Mouse (Mus musculus) hematopoietic multipotent progenitor cell, adult 10-12 weeks (in vitro differentiated cells): ENCODE results near the gene Sema7a. TPM values are rescaled to one million over a fixed set of nuclear protein-coding genes. Genes with fewer than 3 reads are reported as not detected.

Experiments
- polyA plus RNA-seq: library from polyadenylated mRNA; stranded (reverse); fragments of >175 nt; gene quantifications from 2 replicates; pipeline ENCODE4 v1.2.3, GENCODE M21; 2012; ENCODE audit warnings: low replicate concordance

Sema7a gene
- polyA plus RNA-seq = 19.2 and 66.9 TPM in 2 replicates

DNA sequence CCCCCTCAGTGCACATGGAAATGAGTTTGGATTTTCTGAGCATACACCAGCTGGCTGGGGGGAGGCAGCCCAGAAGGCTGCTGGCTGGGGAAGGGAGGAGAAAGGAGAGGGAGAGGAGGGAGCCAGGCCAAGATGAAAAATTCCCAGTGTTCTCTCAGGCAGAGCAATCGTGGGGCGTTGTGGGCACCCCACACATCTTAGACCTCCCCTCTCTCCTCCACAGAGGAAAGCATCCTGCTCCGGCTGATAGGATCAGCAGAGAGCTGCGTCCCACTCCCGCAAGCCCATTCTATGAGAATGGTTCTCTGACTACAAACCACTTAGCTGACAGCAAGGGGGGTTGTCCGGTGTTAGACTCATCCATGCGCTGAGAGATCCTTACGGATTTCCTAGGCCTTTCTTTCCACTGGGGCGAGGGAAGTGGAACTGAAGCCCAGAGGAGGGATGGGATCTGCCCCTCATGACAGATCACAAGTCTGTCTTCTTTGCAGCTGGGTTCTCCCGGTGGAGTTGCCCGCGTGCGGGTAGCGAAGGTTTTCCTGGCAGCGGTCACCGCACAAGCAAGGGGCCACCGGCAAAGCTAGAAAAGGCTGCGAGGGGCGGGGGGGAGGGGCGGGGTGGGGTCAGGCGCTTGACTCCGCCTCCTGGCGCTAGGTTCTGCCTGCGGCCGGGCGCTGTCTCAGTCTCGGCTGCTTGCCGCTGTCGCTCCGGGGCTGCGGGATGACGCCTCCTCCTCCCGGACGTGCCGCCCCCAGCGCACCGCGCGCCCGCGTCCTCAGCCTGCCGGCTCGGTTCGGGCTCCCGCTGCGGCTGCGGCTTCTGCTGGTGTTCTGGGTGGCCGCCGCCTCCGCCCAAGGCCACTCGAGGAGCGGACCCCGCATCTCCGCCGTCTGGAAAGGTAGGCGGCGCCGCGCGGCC is at the start of gene Sema7a:
Gene Sema7a (plus strand): TSS at position 682 of the 918 bp plus-strand sequence.

DNA sequence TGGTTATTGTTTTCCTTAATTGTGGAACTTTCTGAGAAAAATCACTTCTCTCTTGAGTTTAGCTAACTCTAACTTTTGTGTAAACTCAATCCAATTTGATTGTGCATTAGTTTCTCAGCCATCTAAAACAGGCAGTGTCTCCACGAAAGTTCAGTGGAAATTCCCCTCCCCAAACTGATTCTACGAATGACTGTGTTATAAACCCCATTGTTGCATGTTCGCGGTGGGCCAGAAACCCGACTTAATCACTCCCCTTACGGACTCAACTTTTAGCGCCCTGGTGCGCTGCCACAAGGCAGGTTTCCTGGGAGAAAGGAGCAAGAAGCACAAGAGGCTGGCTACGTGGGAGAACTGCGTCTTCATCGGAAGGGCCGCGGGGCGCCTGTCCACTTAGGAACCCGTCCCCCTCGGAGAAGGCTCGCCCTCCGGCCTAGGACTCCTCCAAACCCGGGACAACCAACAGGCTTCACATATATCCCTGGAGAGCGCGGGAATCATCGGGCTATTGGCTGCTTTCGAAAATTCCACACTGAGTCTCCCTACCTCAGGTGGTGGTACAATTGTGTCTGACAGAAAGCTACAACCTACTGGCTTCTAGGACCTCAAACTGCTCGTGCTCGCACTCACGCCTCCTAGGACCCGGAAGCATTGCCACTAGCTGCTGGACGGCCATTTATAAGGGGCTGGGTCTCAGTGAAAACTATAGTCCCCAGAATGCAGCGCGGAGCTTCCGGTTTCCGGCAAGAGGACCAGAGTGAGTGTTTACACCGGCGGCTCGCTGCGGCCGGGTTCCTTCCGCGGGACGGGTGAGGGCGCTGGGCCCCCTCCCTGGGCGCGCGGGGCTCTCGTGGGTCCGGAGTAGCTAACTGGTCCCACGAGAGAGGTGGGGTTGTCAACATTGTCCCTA is 29.4 kb upstream of the Sema7a start, which contains the start of gene Ubl7:
Gene Ubl7 (plus strand): TSS at position 726 of the 907 bp plus-strand sequence.

DNA sequence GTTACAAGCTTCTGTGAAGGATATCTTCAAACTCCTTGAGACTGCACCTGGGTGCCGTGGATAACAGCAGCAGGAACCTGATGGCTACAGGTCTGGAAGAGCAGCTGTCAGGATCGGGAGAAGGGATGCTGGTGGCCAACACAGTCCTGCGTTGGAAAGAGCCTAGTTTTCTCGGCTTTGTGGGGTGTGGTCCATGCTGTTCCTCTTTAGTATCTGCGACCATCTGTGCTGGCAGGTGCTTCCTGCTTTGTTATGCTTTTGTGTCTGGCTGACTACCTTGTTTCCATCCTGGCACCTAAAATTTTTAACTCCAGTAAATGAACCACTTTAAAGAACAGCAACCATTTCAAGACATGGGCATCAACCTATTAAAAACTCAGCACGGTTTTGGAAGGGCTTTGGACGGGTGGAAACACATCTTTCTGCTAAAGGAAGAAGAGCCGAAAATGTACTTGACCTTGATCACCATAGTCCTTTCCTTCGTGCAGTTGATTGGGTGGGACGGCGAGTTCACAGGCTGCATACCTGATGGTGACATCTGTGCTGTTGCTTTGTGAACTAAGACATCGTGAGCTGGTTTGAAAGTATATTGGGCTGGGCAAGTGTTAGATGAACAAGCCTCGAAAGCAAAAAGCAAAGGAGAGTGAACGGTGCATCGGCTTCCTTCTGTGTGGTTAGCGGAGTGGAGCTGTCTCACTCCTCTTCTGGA is 66.0 kb downstream of the Sema7a start, which contains the start of gene Cyp11a1:
Gene Cyp11a1 (plus strand): TSS at position 659 of the 709 bp plus-strand sequence.

Other genes with a start within 250 kb of the Sema7a start
- 2.4 and 6.9 TPM in 2 replicates for gene Edc3, start 231.6 kb upstream of the Sema7a start, polyA plus RNA-seq
- gene Clk3, start 174.3 kb upstream of the Sema7a start, polyA plus RNA-seq = 49.6 and 59.2 TPM in 2 replicates
- gene Arid3b, start 103.3 kb upstream of the Sema7a start, polyA plus RNA-seq = 31.6 and 49.8 TPM in 2 replicates
- 78.4 and 108 TPM in 2 replicates for gene Ubl7, start 29.1 kb upstream of the Sema7a start, polyA plus RNA-seq
- gene Cyp11a1, start 66.3 kb downstream of the Sema7a start, polyA plus RNA-seq = 1.5 and 2.1 TPM in 2 replicates
- 0.09 and 0.25 TPM in 2 replicates for gene Stra6, start 123.7 kb downstream of the Sema7a start, polyA plus RNA-seq
- gene Ccdc33, start 178.7 kb downstream of the Sema7a start, polyA plus RNA-seq = 0.12 TPM in 1 of 2 replicates, not detected in the other